Mouse (Mus musculus) E14TG2a.4 (cell line): ENCODE measurements around the gene Abcc3.

Source experiments
- CTCF ChIP-seq: conservative IDR thresholded peaks from 2 replicates; pipeline ENCODE4 v1.5.1; 2014; ENCODE audit warnings: low read length
- NANOG ChIP-seq: IDR thresholded peaks from 2 replicates; pipeline ENCODE4 v1.6.1; 2014; ENCODE audit warnings: borderline replicate concordance, low read length, mixed read lengths
- POU5F1 ChIP-seq: IDR thresholded peaks from 2 replicates; pipeline ENCODE4 v1.6.1; 2014; ENCODE audit warnings: low read length, borderline replicate concordance

- TF ChIP-seq CTCF = no peak
- no peak for TF ChIP-seq NANOG
- TF ChIP-seq POU5F1 = no peak
Measured at GRCm38 (mm10) chr11:94323271-94323925, 69.4 kb downstream of the Abcc3 start.
